Mouse (Mus musculus) mature B cell (primary cell): ENCODE measurements around the gene Apobec2.

Experiments used
- in situ Hi-C: fragments of 300-500 bp; cut with MboI; formaldehyde crosslinking; loops from 2 replicates; pipeline ENCODE4 v1.14.3; 2019

Gene Apobec2

GRCm38 (mm10) chr17:48437421-48437911 is 4.7 kb upstream of the Apobec2 start:
- in situ Hi-C loops = no loop called here

DNA sequence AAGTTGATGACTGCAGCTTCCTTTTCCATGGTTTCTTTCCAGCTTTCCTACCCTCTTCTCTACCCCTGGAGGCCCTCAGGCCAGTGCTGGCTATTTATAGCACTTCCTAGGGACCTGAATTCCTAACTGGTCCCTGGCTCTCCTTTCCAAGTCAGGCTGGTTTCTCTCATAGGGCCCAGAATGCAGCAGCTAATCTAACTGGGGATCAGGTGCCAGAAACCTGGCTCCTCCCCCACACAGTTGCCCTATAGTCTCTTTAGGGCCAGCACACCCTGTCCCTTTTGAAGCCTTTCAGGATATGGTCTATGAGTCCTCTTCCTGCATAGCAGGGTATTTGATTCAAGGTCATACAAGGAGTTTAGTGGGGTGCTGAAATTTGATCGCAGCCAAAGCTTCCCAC is 3.8 kb upstream of the Apobec2 start:
- in situ Hi-C loops = no loop called here

- in situ Hi-C loops = no loop called here
Measured at GRCm38 (mm10) chr17:48434479-48434878, 1.7 kb upstream of the Apobec2 start.

DNA sequence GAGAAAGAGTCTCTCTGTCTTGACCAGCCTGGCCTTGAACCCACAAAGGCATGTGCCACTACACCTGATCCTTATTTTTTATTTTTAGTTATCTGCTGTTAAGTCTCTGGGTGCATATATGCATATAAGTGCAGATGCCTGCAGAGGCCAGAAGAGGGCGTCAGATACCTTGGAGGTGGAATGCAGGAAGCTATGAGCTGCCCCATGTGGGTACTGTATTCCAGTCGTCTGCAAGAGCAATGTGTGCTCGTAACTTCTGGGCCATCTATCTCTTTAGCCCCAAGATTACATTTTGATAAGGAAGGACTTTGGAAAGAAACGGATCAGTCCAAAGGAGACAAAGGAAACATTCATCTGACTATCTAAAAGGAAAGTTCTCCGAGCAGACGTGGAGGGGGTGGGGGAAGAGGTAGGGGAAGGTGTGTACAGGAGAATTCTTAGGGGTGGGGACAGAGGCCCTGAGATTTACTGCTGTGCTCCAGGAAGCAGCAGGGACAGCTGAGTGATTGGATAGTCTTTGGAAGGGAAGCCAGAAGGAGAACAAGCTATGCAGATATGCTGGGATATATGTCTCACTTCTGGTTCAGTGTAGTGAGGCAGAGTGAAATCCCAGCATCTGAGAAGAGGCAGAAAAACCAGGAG is 1.1 kb upstream of the Apobec2 start:
- in situ Hi-C loops = no loop called here

GRCm38 (mm10) chr17:48433006-48433655 is 401 bp upstream of the Apobec2 start:
- in situ Hi-C loops = no loop called here

- in situ Hi-C loops = no loop called here
Measured at GRCm38 (mm10) chr17:48431054-48431453, 1.7 kb downstream of the Apobec2 start.

- in situ Hi-C loops = no loop called here
Measured at GRCm38 (mm10) chr17:48430394-48430793, 2.3 kb downstream of the Apobec2 start.

GRCm38 (mm10) chr17:48427852-48428530 is 4.7 kb downstream of the Apobec2 start:
- in situ Hi-C loops = no loop called here

DNA sequence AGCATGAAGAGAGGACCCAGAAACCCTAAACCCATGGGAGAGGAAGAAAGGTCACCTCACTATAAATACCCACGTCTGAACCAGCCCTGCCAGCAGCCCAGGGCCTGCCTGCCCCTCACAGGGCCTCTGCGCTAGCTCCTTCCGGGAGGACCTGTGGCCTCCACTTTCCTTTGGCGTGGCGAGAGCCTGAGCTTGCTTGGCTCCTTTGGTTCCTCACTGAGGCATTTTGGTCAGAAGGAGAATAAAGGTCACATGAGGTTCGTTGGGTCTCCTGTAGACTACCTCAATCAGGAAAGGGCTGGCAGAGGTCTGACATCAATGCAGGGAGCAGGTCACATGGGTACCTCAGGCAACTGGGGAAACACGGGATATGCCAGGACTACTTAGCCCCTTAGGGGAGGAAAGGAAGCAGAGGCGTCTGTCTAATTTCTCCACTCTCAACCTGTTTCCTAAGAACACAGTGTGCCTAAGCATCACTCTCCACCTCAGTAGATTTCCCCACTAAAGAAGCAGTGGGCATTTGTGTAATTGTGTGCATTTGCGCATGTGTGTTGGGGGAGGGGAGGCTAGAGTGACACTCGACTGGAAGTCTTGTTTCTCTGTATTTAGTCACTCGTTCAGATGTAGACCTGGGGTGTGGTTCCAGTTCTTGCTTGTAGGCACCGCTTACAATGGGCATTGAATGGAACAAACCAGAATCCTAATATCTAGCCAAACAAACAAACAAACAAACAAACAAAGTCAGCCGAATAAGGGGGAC is 5.6 kb downstream of the Apobec2 start:
- in situ Hi-C loops = no loop called here

DNA sequence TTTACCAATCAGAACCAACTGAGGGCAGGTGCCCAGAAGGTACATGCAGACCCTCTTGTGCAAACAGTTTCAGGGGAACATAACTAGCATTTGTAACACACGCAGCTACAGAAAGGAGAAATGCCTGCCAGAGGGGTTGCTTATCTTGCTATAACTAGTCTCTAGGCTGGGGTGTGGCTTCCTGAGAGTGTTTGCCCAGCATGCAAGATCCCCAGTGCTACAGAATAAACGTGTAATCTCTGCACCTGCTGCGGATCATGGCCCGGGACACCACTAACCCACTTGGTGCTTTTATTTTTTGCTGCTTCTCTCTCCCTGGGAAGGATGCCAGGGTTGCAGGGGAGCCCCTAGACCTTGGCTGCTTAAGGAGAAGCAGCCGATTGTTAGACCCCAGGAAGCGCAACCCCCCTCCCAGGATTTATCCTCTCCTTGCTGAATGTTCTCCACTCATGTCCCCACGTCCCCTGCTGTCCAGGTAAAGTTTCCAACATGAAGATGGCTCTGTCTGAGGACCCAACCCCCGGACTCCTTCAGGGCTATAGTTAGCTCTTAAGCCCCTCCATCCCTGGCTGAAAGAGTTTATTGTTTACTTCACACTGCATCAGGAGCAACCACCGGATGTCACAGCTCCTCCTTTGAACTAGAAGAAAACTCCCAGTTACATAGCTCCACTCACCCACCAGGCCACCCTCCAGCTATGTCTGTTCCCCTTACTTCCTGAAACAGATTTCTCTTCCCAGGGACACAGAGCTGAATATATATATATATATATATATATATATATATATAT is 6.7 kb downstream of the Apobec2 start:
- in situ Hi-C loops = no loop called here

GRCm38 (mm10) chr17:48424237-48424636 is 8.5 kb downstream of the Apobec2 start:
- in situ Hi-C loops = no loop called here

- in situ Hi-C loops = loop anchor here (5.0 kb wide), 1 partner anchor 183 kb away; no protein-coding TSS in a partner anchor
Measured at GRCm38 (mm10) chr17:48419571-48419970, 13.2 kb downstream of the Apobec2 start.

GRCm38 (mm10) chr17:48418781-48419180 is 13.9 kb downstream of the Apobec2 start:
- in situ Hi-C loops = loop anchor here (5.0 kb wide), 1 partner anchor 184 kb away; no protein-coding TSS in a partner anchor

- in situ Hi-C loops = loop anchor here (5.0 kb wide), 1 partner anchor 184 kb away; no protein-coding TSS in a partner anchor
Measured at GRCm38 (mm10) chr17:48418174-48418573, 14.6 kb downstream of the Apobec2 start.

DNA sequence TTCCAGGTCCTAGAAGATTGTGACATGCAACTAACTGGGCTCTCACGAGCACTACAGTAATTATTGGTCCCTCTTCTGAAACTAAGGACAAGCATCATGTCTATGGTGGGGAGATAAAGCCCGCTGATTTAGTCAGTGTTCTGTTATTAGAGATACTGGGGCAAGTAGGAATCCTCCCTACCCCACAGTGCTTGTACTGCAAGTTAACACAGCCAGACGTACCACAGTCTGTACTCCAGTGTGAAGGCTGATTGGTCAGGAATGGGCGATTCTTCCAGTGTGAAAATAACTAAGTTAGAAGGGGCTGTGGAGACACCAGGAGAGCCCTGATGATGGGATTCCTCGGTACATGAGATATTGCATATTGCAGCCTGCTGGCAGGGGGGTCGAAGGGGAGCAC is 15.2 kb downstream of the Apobec2 start:
- in situ Hi-C loops = loop anchor here (5.0 kb wide), 1 partner anchor 185 kb away; no protein-coding TSS in a partner anchor

DNA sequence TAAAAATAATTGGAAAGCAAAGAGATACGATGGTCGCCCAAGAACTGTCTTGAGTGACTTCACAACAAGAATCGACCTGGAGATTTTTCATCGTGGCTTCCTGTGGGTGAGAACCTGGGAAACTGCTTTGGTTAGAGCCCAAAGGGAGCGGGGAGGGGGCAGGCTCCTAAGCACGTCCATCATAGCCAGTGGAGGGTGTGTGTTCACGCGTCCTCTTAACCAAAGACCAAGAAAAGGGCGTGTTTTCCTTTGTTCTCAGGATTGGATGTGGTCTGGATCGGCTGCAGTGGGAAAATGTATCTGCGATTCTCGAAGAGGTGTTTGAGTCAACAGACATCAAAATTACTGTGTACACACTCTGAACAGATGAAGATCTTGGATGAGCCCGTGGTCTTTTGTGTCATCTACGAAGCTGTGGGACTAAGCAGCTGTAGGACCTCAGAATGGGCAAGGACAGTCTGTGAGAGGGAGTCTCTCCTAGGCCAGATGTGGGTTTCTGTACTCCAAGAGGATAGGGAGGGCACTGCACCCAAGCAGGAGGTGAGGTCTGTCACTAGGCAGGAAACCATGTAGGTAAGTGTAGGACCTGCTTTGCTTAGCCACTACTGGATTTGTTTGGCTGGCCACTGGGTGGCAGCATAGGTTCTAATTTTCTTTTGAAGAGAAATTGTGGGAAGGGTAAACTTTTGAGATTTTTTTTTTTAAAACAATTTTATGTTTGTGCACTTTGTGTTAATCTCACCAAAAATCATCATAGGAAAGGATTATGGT is 16.1 kb downstream of the Apobec2 start:
- in situ Hi-C loops = loop anchor here (5.0 kb wide), 1 partner anchor 186 kb away; no protein-coding TSS in a partner anchor

DNA sequence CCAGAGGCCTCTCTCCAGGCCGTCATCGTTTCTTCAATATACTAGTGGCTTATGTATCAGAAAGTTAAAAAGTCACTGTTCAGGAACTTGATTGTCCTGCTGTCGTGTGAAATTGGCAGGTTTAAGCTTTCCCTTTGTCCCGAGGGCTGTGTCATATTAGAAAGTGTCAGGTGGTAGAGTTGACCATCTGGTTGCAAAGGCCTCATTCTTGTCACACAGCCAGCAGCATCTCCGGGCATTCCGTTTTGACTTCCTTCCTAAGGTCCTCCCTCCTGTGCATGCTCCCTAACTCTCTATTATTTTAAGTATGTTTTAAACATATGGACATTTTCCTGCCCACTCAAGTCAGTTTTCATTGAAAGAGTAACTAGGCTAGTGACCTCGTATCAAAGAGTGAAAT is 16.7 kb downstream of the Apobec2 start:
- in situ Hi-C loops = loop anchor here (5.0 kb wide), 1 partner anchor 186 kb away; no protein-coding TSS in a partner anchor

DNA sequence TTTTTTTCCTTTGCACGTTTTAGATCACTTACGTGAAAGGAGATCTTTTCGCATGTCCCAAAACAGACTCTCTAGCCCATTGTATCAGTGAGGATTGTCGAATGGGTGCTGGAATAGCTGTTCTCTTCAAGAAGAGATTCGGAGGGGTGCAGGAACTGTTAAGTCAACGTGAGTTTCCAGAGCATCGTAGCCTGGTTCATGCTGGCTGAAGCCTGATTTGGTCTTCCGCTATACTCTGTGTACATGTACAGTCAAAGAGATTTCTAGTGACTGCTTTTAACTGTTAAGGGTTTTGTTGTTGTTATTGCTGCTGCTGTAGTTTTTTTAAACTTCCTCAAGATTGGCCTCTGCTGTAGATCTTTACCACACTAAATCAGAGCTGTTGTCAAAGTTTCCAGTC is 21.5 kb downstream of the Apobec2 start:
- in situ Hi-C loops = no loop called here

DNA sequence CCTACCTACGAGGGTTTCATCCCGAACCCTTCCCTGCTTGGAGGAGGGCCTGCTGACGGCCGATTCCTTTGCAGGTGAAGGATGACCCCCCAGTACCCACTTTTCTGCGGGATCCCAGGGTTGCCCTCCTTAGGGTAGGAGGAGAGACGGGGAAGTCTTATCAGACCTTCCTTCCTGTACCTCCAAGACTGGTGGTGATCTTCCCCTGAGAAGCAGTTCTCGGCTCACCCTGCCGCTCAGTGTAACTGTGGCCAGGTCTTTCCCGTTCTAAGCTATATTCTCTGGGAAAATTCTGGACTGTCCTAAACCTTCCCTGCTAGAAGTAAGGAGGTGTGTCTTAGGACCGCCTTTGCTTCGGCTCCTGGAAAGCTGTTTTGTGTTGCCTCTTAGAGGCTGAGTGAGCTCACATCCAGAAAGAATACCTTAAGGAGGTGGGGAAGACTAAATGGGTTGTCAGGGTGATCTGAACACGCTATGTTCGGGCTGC is 22.4 kb downstream of the Apobec2 start:
- in situ Hi-C loops = no loop called here
